Mouse (Mus musculus) liver, adult 2 months (tissue): ENCODE data around the gene Dpysl5.

ENCODE experiments used
- CTCF ChIP-seq: fragments of 200-500 bp; IDR thresholded peaks from 2 replicates; pipeline ENCODE4 v1.5.1; 2011; ENCODE audit warnings: low read depth, low read length, control low read depth
- POLR2A ChIP-seq: fragments of 200-500 bp; IDR thresholded peaks from 2 replicates; pipeline ENCODE4 v1.6.1; 2011; ENCODE audit warnings: low read length, control low read depth; ENCODE audit not compliant: insufficient read depth; ENCODE audit errors: extremely low read depth

GRCm38 (mm10) chr5:30765596-30766370 is 54.4 kb downstream of the Dpysl5 start:
- no peak for TF ChIP-seq CTCF
- TF ChIP-seq POLR2A: no peak
